24 mouse cellular contexts compared by ENCODE assay signal in the genomic region with DNA sequence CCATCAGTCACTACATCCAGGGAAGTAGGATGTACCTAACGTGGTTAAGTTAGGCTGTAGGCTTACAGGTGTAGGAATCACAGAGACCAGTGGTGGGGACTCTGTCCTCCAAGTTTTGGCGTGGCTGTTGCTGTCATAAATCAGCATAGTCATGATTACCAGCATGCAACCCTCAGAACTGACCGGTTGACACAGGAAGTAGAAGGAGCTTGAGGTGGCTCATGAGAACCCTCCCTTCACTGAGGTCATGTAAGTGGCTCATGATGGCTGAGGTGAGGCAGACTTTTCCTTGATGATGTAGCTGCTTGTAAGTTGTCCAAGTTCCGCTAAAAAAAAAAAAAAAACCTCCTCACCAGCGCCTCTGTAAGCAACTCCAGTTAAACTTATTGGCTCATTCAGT. TPM values are rescaled to one million over a fixed set of nuclear protein-coding genes. Genes with fewer than 3 reads are reported as not detected.
A peak's percentile ranks its signal among the peaks of the same experiment; 100 is the strongest.
DNase-seq lines count a peak whose midpoint lies in the region; ATAC-seq and TF ChIP-seq lines count a peak whose summit lies in the region.
"Had no signal": no experiment of that assay in that cellular context is flagged by ENCODE, and none has a peak within 500 bp of the region (broad histone marks: within the 10 kb centered on the region; RNA-seq: fewer than 3 reads in every experiment).

No protein-coding gene starts in this region.

- no peaks in the 10 kb centered on the region for H3K27me3 ChIP-seq in forebrain, embryonic 11.5 days (ENCODE audit: control insufficient read depth, insufficient read depth, low read length)
- H3K27me3 ChIP-seq in forebrain, embryonic 10.5 days (ENCODE audit: poor library complexity, severe bottlenecking): no peaks in the 10 kb centered on the region
- H3K27me3 ChIP-seq in liver, embryonic 11.5 days (replicated peaks; ENCODE audit: control insufficient read depth, insufficient read depth, low read length): no peaks in the 10 kb centered on the region
- no peaks in the 10 kb centered on the region; the same call in 1 of the 2 replicates for H3K27me3 ChIP-seq in liver, embryonic 12.5 days (replicated peaks)
- H3K27me3 ChIP-seq in liver, postnatal 0 days (ENCODE audit: insufficient read depth, low read length): no peaks in the 10 kb centered on the region
- no peaks in the 10 kb centered on the region for H3K27me3 ChIP-seq in midbrain, embryonic 16.5 days (ENCODE audit: control insufficient read depth, insufficient read depth, low read depth, low read length)
- H3K27me3 ChIP-seq: forebrain, embryonic 12.5 days; liver, embryonic 13.5 days; lung, embryonic 15.5 days; neural tube, embryonic 13.5 days had no signal

- 76% methylated on average over 5 of the region's 5 CpGs for WGBS in forebrain, embryonic 11.5 days
- 78% methylated on average over 5 of the region's 5 CpGs for WGBS in forebrain, embryonic 10.5 days
- 59% methylated on average over 5 of the region's 5 CpGs for WGBS in liver, embryonic 11.5 days
- 48% methylated on average over 5 of the region's 5 CpGs for WGBS in liver, embryonic 12.5 days (ENCODE audit: insufficient replicate concordance)
- 61% methylated on average over 5 of the region's 5 CpGs for WGBS in liver, postnatal 0 days (ENCODE audit: insufficient replicate concordance)
- 87% methylated on average over 5 of the region's 5 CpGs for WGBS in midbrain, embryonic 16.5 days

- TF ChIP-seq EP300 in liver, postnatal 0 days (IDR thresholded peaks at IDR 0.05; ENCODE audit: low read depth): no peak

- no peak overlapping the region for H3K4me3 ChIP-seq in forebrain, embryonic 11.5 days (ENCODE audit: low read depth, low read length)
- H3K4me3 ChIP-seq in forebrain, embryonic 10.5 days: no peak overlapping the region
- H3K4me3 ChIP-seq in liver, embryonic 11.5 days (ENCODE audit: low read depth, low read length): no peak overlapping the region
- no peak overlapping the region for H3K4me3 ChIP-seq in liver, embryonic 12.5 days
- H3K4me3 ChIP-seq in liver, postnatal 0 days (ENCODE audit: low read depth, low read length): no peak overlapping the region
- H3K4me3 ChIP-seq in midbrain, embryonic 16.5 days (ENCODE audit: low read depth, low read length): no peak overlapping the region
- H3K4me3 ChIP-seq: forebrain, embryonic 12.5 days; heart, adult 2 months; liver, embryonic 13.5 days; lung, embryonic 15.5 days; neural tube, embryonic 13.5 days had no signal

- H3K36me3 ChIP-seq in forebrain, embryonic 11.5 days (ENCODE audit: control insufficient read depth, insufficient read depth, low read length): no peaks in the 10 kb centered on the region
- no peaks in the 10 kb centered on the region for H3K36me3 ChIP-seq in forebrain, embryonic 10.5 days (replicated peaks)
- H3K36me3 ChIP-seq in liver, embryonic 11.5 days (ENCODE audit: control insufficient read depth, insufficient read depth, low read length): no peaks in the 10 kb centered on the region
- H3K36me3 ChIP-seq in liver, embryonic 12.5 days: no peaks in the 10 kb centered on the region
- H3K36me3 ChIP-seq in liver, postnatal 0 days (replicated peaks; ENCODE audit: insufficient read depth, low read length): no peaks in the 10 kb centered on the region
- no peaks in the 10 kb centered on the region for H3K36me3 ChIP-seq in midbrain, embryonic 16.5 days (ENCODE audit: control insufficient read depth, insufficient read depth, low read length)
- H3K36me3 ChIP-seq: forebrain, embryonic 12.5 days; G1E; liver, embryonic 13.5 days; lung, embryonic 15.5 days; neural tube, embryonic 13.5 days had no signal

- ATAC-seq in forebrain, embryonic 11.5 days (replicated peaks; ENCODE audit: low FRiP score): no peak
- ATAC-seq in liver, embryonic 11.5 days (replicated peaks; ENCODE audit: low FRiP score): no peak
- no peak for ATAC-seq in liver, embryonic 12.5 days
- no peak for ATAC-seq in liver, postnatal 0 days
- no peak for ATAC-seq in midbrain, embryonic 16.5 days
- ATAC-seq: inflammation-experienced regulatory T-cells, adult 6 months had no signal

- H3K4me1 ChIP-seq in forebrain, embryonic 11.5 days (replicated peaks; ENCODE audit: control insufficient read depth, insufficient read depth, low read length): no peaks in the 10 kb centered on the region
- peaks cover 42% of the 10 kb centered on the region for H3K4me1 ChIP-seq in forebrain, embryonic 10.5 days
- H3K4me1 ChIP-seq in liver, embryonic 11.5 days (replicated peaks; ENCODE audit: control insufficient read depth, insufficient read depth, low read length): peaks cover 25% of the 10 kb centered on the region
- peaks cover 42% of the 10 kb centered on the region for H3K4me1 ChIP-seq in liver, embryonic 12.5 days
- H3K4me1 ChIP-seq in liver, postnatal 0 days (ENCODE audit: insufficient read depth): peaks cover 52% of the 10 kb centered on the region
- no peaks in the 10 kb centered on the region for H3K4me1 ChIP-seq in midbrain, embryonic 16.5 days (ENCODE audit: control insufficient read depth, insufficient read depth, low read length)

- DNase-seq in forebrain, embryonic 11.5 days (ENCODE audit: low spot score): peak; percentile 15
- DNase-seq in forebrain, embryonic 10.5 days (ENCODE audit: extremely low spot score, low spot score): no peak
- no peak for DNase-seq in liver, embryonic 11.5 days (ENCODE audit: low spot score)
- DNase-seq in liver, postnatal 0 days: no peak
- DNase-seq in spleen, postnatal 36 days (ENCODE audit: low spot score in 2 of 2): no peak
- DNase-seq in testis, postnatal 10 days (ENCODE audit: low spot score): no peak
- DNase-seq: adrenal gland, postnatal 25 days; cerebellum, adult 18-20 months; cerebellum, postnatal 25 days; heart, postnatal 4 days; kidney, adult 9 months; kidney, postnatal 36 days; liver, embryonic 13.5 days; lung, postnatal 4 days; thymus, adult 2 months had no signal

- no peaks in the 10 kb centered on the region for H3K9me3 ChIP-seq in forebrain, embryonic 11.5 days (ENCODE audit: control insufficient read depth, low read length)
- H3K9me3 ChIP-seq in forebrain, embryonic 10.5 days: no peaks in the 10 kb centered on the region
- H3K9me3 ChIP-seq in liver, embryonic 11.5 days (ENCODE audit: control insufficient read depth, low read length): no peaks in the 10 kb centered on the region
- no peaks in the 10 kb centered on the region for H3K9me3 ChIP-seq in liver, embryonic 12.5 days (replicated peaks)
- H3K9me3 ChIP-seq in liver, postnatal 0 days (ENCODE audit: low read length): no peaks in the 10 kb centered on the region
- H3K9me3 ChIP-seq in midbrain, embryonic 16.5 days (replicated peaks; ENCODE audit: control insufficient read depth, low read length, poor library complexity, severe bottlenecking): no peaks in the 10 kb centered on the region
- H3K9me3 ChIP-seq: forebrain, embryonic 12.5 days; G1E; liver, embryonic 13.5 days; lung, embryonic 15.5 days; neural tube, embryonic 13.5 days had no signal

- H3K9ac ChIP-seq in forebrain, embryonic 11.5 days (ENCODE audit: low read length): no peak overlapping the region
- H3K9ac ChIP-seq in liver, embryonic 11.5 days (ENCODE audit: low read depth, low read length): no peak overlapping the region
- no peak overlapping the region for H3K9ac ChIP-seq in liver, embryonic 12.5 days
- H3K9ac ChIP-seq in liver, postnatal 0 days (replicated peaks): no peak overlapping the region
- no peak overlapping the region for H3K9ac ChIP-seq in midbrain, embryonic 16.5 days (ENCODE audit: low read depth, low read length)
- H3K9ac ChIP-seq: forebrain, embryonic 12.5 days; liver, embryonic 13.5 days; lung, embryonic 15.5 days; neural tube, embryonic 13.5 days had no signal

- TF ChIP-seq CTCF in liver, postnatal 0 days (IDR thresholded peaks at IDR 0.05; ENCODE audit: low read depth): no peak

- H3K27ac ChIP-seq in forebrain, embryonic 11.5 days (ENCODE audit: low read depth, low read length): no peak overlapping the region
- no peak overlapping the region for H3K27ac ChIP-seq in forebrain, embryonic 10.5 days
- H3K27ac ChIP-seq in liver, embryonic 11.5 days (ENCODE audit: low read depth, low read length): 0 out of 2 replicates have a peak overlapping the region, but pooled peaks have one; percentile 3
- no peak overlapping the region for H3K27ac ChIP-seq in liver, embryonic 12.5 days
- H3K27ac ChIP-seq in liver, postnatal 0 days (ENCODE audit: low read depth): peak overlapping the region; percentile 55
- H3K27ac ChIP-seq in midbrain, embryonic 16.5 days (ENCODE audit: low read length): no peak overlapping the region
- H3K27ac ChIP-seq: forebrain, embryonic 12.5 days; heart, adult 2 months; liver, embryonic 13.5 days; lung, embryonic 15.5 days; neural tube, embryonic 13.5 days had no signal

- H3K4me2 ChIP-seq in forebrain, embryonic 11.5 days (ENCODE audit: low read depth, low read length, severe bottlenecking): no peak overlapping the region
- H3K4me2 ChIP-seq in liver, embryonic 11.5 days: no peak overlapping the region
- H3K4me2 ChIP-seq in liver, embryonic 12.5 days: no peak overlapping the region
- no peak overlapping the region for H3K4me2 ChIP-seq in liver, postnatal 0 days (ENCODE audit: low read depth, low read length)
- H3K4me2 ChIP-seq in midbrain, embryonic 16.5 days (ENCODE audit: low read length): no peak overlapping the region
- H3K4me2 ChIP-seq: forebrain, embryonic 12.5 days; liver, embryonic 13.5 days; lung, embryonic 15.5 days; midbrain, embryonic 11.5 days; neural tube, embryonic 13.5 days had no signal

RNA-seq across cellular contexts. Expression of a gene that starts 14.0 kb away (rescaled TPM):
- 19.4 and 21.9 TPM in 2 replicates for polyA plus RNA-seq in forebrain, embryonic 11.5 days (2014; fragmentation: Nextera tagmentation; extraction: Ambion mirVana)
- 9.1 and 9.5 TPM in 2 replicates for polyA plus RNA-seq in forebrain, embryonic 10.5 days (2016; fragmentation: Nextera tagmentation; extraction: Ambion mirVana)
- polyA plus RNA-seq in liver, embryonic 11.5 days (2014; fragmentation: Nextera tagmentation; extraction: Ambion mirVana): 32.4 and 39.9 TPM in 2 replicates
- 33.1 and 33.9 TPM in 2 replicates for polyA plus RNA-seq in liver, embryonic 12.5 days (2016; fragmentation: Nextera tagmentation; extraction: Ambion mirVana)
- polyA plus RNA-seq in liver, postnatal 0 days (2015; fragmentation: Nextera tagmentation; extraction: Ambion mirVana): 27.1 and 30.7 TPM in 2 replicates
- 6.5 and 6.6 TPM in 2 replicates for polyA plus RNA-seq in midbrain, embryonic 16.5 days (2015; fragmentation: Nextera tagmentation; extraction: Ambion mirVana)

Comparison
In these comparisons a context has a peak if more than half of its experiments do, and no peak if none do; other contexts are left out.
1. H3K27ac ChIP-seq: peak in liver, embryonic 11.5 days (single experiment) and liver, postnatal 0 days (single experiment); none in forebrain, embryonic 11.5 days (single experiment), forebrain, embryonic 10.5 days (single experiment), liver, embryonic 12.5 days (single experiment) and midbrain, embryonic 16.5 days (single experiment).